Mouse (Mus musculus): ENCODE data around the gene Zfp781.
"Not testable (repeated sequence)": the region's sequence is repeated elsewhere in the genome, so short reads cannot be mapped to it uniquely, and the experiment has no call there.

Gene Zfp781

DNA sequence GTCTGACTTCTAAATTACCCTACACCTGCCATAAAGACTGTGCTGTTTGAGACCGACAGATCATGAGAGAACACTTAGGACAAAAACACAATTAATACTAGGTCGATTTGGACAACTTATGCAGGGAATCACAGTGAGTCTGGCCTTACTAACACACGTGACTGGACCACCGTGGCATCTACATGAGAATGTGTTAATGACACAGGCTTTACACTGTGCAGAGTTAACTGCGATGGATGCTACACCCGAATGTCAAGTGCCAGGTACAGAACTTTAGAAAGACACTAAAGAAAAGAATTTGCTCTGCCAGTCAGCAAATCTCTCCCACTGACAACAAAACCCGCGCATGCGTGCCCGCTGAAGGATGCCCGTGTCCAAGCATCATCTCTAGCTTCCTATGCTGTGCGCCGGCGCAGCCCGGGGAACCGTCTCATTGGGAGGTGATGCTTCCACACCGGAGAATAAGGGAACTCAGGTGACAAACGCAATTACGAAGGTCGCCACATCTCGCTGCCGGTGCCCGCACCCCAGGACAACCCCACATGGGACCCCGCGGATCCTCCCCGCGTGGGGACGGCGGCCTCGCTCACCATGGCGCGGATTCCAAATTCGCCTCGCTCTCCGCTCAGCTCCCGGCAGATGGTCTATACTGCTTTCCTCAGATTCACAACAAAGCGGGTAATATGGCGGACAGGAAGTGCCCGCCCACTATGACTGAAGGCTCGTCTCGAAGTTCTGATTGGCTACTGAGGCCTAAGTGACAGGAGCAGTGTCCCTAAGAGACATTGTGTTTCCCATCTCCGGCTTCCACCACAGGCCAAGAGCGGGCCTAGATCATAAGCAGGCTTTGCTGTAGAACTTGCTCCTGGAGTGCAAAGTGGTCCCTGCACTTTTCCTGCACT lies at the start of gene Zfp781:
TSS of gene Zfp781 (minus strand) at position 639 of the 902 bp plus-strand sequence.
- not testable (repeated sequence) for DNase-seq

GRCm38 (mm10) chr10:81978365-81979003 lies 48.2 kb upstream of the Zfp781 start:
- DNase-seq, result not testable (repeated sequence)

- not testable (repeated sequence) for DNase-seq
These were observed 451 bp upstream of the Zfp781 start for GRCm38 (mm10) chr10:81930744-81931118.

GRCm38 (mm10) chr10:81863409-81864407 lies 66.6 kb downstream of the Zfp781 start, which contains the start of gene Gm32687:
Gm32687 (plus strand) TSS chr10:81863934.
- DNase-seq, result peak; percentile 1

Data from right cerebral cortex, postnatal 4 days (tissue).